Mouse (Mus musculus) testis, adult 2 months (tissue): ENCODE results near the gene Med27.

ENCODE experiments used
- CTCF ChIP-seq: fragments of 200-500 bp; IDR thresholded peaks from 2 replicates; pipeline ENCODE4 v1.5.1; 2012; ENCODE audit warnings: low read depth, mild to moderate bottlenecking, inconsistent platforms, low read length, moderate library complexity; ENCODE audit not compliant: control insufficient read depth, insufficient read depth, insufficient replicate concordance
- POLR2A ChIP-seq: fragments of 200-500 bp; IDR thresholded peaks from 2 replicates; pipeline ENCODE4 v1.6.1; 2012; ENCODE audit warnings: low read depth, mild to moderate bottlenecking, inconsistent platforms, low read length, moderate library complexity; ENCODE audit not compliant: control insufficient read depth

DNA sequence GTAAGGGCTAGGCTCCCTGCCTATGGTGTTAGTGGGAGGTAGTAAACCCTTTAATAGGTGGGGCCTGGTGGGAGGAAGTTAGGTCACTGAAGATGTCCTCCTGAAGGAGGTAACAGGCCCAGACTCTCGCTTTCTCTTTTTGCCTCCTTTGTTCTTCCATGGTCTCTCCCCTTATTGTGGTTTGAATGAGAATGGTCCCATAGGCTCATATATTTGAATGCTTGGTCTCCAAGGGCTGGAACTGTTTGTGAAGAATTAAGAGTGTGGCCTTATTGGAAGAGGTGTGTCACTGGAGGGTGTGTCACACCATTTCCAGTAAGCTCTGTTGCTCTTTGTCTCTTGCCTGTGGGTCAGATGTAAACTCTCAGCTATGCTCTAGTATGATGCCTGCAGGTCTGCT lies 16.1 kb upstream of the Med27 start:
- TF ChIP-seq POLR2A, result no peak
- no peak for TF ChIP-seq CTCF
